Mouse (Mus musculus) splenic B cell, adult 2 months (primary cell): ENCODE data around the gene Smad5.

ENCODE experiments used
- DNase-seq: peaks from one replicate; pipeline ENCODE4 v3.0.0-alpha.2; 2011; ENCODE audit warnings: low read depth, low spot score
- H3K27me3 ChIP-seq: 2 replicates; pipeline ENCODE4 v1.6.1; 2012; ENCODE audit warnings: mild to moderate bottlenecking, low read length, moderate library complexity, mixed read lengths; ENCODE audit not compliant: control insufficient read depth, poor library complexity, insufficient read depth, severe bottlenecking
- H3K36me3 ChIP-seq: 2 replicates; pipeline ENCODE4 v1.6.1; 2012; ENCODE audit warnings: mild to moderate bottlenecking, low read length, moderate library complexity, mixed read lengths; ENCODE audit not compliant: control insufficient read depth, poor library complexity, insufficient read depth, severe bottlenecking

Smad5 gene

GRCm38 (mm10) chr13:56692644-56693043 lies 10.2 kb upstream of the Smad5 start:
- Histone ChIP-seq H3K36me3 (no peaks in the 10 kb centered on the region), H3K27me3 (no peaks in the 10 kb centered on the region)
- no peak for DNase-seq

- H3K27me3 ChIP-seq = no peaks in the 10 kb centered on the region
- no peak for DNase-seq
- H3K36me3 ChIP-seq = no peaks in the 10 kb centered on the region
Observed at GRCm38 (mm10) chr13:56695701-56696100, 7.1 kb upstream of the Smad5 start.

- no peaks in the 10 kb centered on the region for H3K36me3 ChIP-seq
- DNase-seq = no peak
Observed at GRCm38 (mm10) chr13:56696699-56697098, 6.1 kb upstream of the Smad5 start.

GRCm38 (mm10) chr13:56697171-56697570 lies 5.6 kb upstream of the Smad5 start:
- Histone ChIP-seq H3K27me3 (no peaks in the 10 kb centered on the region), H3K36me3 (no peaks in the 10 kb centered on the region)
- DNase-seq = no peak

More at GRCm38 (mm10) chr13:56696699-56697098, 6.1 kb upstream of the Smad5 start:
- H3K27me3 ChIP-seq = no peaks in the 10 kb centered on the region

GRCm38 (mm10) chr13:56698391-56698790 lies 4.4 kb upstream of the Smad5 start:
- DNase-seq = no peak
- H3K27me3 ChIP-seq = no peaks in the 10 kb centered on the region

GRCm38 (mm10) chr13:56699370-56699769 lies 3.4 kb upstream of the Smad5 start:
- no peaks in the 10 kb centered on the region for H3K36me3 ChIP-seq
- DNase-seq = no peak
- no peaks in the 10 kb centered on the region for H3K27me3 ChIP-seq

More at GRCm38 (mm10) chr13:56698391-56698790, 4.4 kb upstream of the Smad5 start:
- no peaks in the 10 kb centered on the region for H3K36me3 ChIP-seq

GRCm38 (mm10) chr13:56700981-56701380 lies 1.8 kb upstream of the Smad5 start:
- DNase-seq = no peak
- Histone ChIP-seq H3K27me3 (no peaks in the 10 kb centered on the region), H3K36me3 (no peaks in the 10 kb centered on the region)

GRCm38 (mm10) chr13:56701924-56702323 lies 886 bp upstream of the Smad5 start:
- no peaks in the 10 kb centered on the region for H3K27me3 ChIP-seq
- no peaks in the 10 kb centered on the region for H3K36me3 ChIP-seq
- DNase-seq = no peak

- DNase-seq = peak; percentile 67
- Histone ChIP-seq H3K36me3 (no peaks in the 10 kb centered on the region), H3K27me3 (no peaks in the 10 kb centered on the region)
Observed at GRCm38 (mm10) chr13:56703222-56703870, 536 bp downstream of the Smad5 start.

GRCm38 (mm10) chr13:56703871-56704321 lies 1.1 kb downstream of the Smad5 start:
- Histone ChIP-seq H3K36me3 (no peaks in the 10 kb centered on the region), H3K27me3 (no peaks in the 10 kb centered on the region)
- peak; percentile 69 for DNase-seq

- Histone ChIP-seq H3K36me3 (no peaks in the 10 kb centered on the region), H3K27me3 (no peaks in the 10 kb centered on the region)
- DNase-seq = peak; percentile 22
Observed at GRCm38 (mm10) chr13:56704596-56704995, 1.8 kb downstream of the Smad5 start.

- no peaks in the 10 kb centered on the region for H3K36me3 ChIP-seq
- DNase-seq = no peak
- no peaks in the 10 kb centered on the region for H3K27me3 ChIP-seq
Observed at GRCm38 (mm10) chr13:56707111-56707510, 4.3 kb downstream of the Smad5 start.

- no peaks in the 10 kb centered on the region for H3K27me3 ChIP-seq
- no peaks in the 10 kb centered on the region for H3K36me3 ChIP-seq
Observed at GRCm38 (mm10) chr13:56707606-56708005, 4.8 kb downstream of the Smad5 start.

GRCm38 (mm10) chr13:56710620-56711019 lies 7.8 kb downstream of the Smad5 start:
- no peak for DNase-seq
- Histone ChIP-seq H3K27me3 (no peaks in the 10 kb centered on the region), H3K36me3 (no peaks in the 10 kb centered on the region)

More at GRCm38 (mm10) chr13:56707606-56708005, 4.8 kb downstream of the Smad5 start:
- DNase-seq = no peak

GRCm38 (mm10) chr13:56712221-56712620 lies 9.4 kb downstream of the Smad5 start:
- no peak for DNase-seq
- no peaks in the 10 kb centered on the region for H3K27me3 ChIP-seq
- H3K36me3 ChIP-seq = no peaks in the 10 kb centered on the region

- no peak for DNase-seq
- H3K27me3 ChIP-seq = no peaks in the 10 kb centered on the region
- peaks cover 4% of the 10 kb centered on the region; the same call in 1 of the 2 replicates for H3K36me3 ChIP-seq
Observed at GRCm38 (mm10) chr13:56726551-56726950, 23.7 kb downstream of the Smad5 start.
